Mouse (Mus musculus) bone marrow macrophage, adult 2 months (primary cell): ENCODE results near the gene Fntb.

Source experiments
- CTCF ChIP-seq: IDR thresholded peaks from 2 replicates; pipeline ENCODE4 v1.5.1; 2012; ENCODE audit warnings: low read depth, mild to moderate bottlenecking, low read length, moderate library complexity
- POLR2A ChIP-seq: IDR thresholded peaks from 2 replicates; pipeline ENCODE4 v1.6.1; 2012; ENCODE audit warnings: mild to moderate bottlenecking, low read depth, low read length, borderline replicate concordance

GRCm38 (mm10) chr12:76720572-76720971 is 44.8 kb upstream of the Fntb start:
- TF ChIP-seq CTCF, result no peak
- no peak for TF ChIP-seq POLR2A
